Mouse (Mus musculus): ENCODE results near the gene Olfr517. TPM values are rescaled to one million over a fixed set of nuclear protein-coding genes. Genes with fewer than 3 reads are reported as not detected.

The Olfr517 gene
- total RNA-seq (2022) = not detected

- DNase-seq (ENCODE audit: low spot score) = no peak
These were observed at the start of gene Olfr517 for GRCm38 (mm10) chr7:108872279-108872678. Gene Olfr517 (minus strand): TSS chr7:108872379.

- DNase-seq (ENCODE audit: low spot score) = no peak
These were observed 31.8 kb upstream of the Olfr517 start for GRCm38 (mm10) chr7:108903969-108904368.

- no peak for DNase-seq (ENCODE audit: low spot score)
These were observed 22.1 kb upstream of the Olfr517 start, which contains the start of gene Olfr519 for GRCm38 (mm10) chr7:108894320-108894719. Gene Olfr519 (minus strand): TSS chr7:108894420.

GRCm38 (mm10) chr7:108884906-108885305 is 12.7 kb upstream of the Olfr517 start, which contains the start of gene Olfr518:
Gene Olfr518 (minus strand): TSS chr7:108885006.
- no peak for DNase-seq (ENCODE audit: low spot score)

GRCm38 (mm10) chr7:108850429-108850828 is 21.8 kb downstream of the Olfr517 start, which contains the start of gene Olfr516:
Gene Olfr516 (minus strand): TSS chr7:108850529.
- DNase-seq (ENCODE audit: low spot score) = no peak

GRCm38 (mm10) chr7:108825897-108826296 is 46.3 kb downstream of the Olfr517 start, which contains the start of gene Olfr514:
Gene Olfr514 (minus strand): TSS chr7:108825997.
- DNase-seq (ENCODE audit: low spot score) = no peak

Other genes starting within 250 kb of the Olfr517 start
- not detected for gene Olfr508, start 242.4 kb downstream of the Olfr517 start, total RNA-seq (2022)
- gene Olfr509, start 220.5 kb downstream of the Olfr517 start, total RNA-seq (2022) = not detected
- not detected for gene Olfr510, start 206.0 kb downstream of the Olfr517 start, total RNA-seq (2022)
- gene Olfr512, start 159.1 kb downstream of the Olfr517 start, total RNA-seq (2022) = not detected
- not detected for gene Olfr513, start 121.4 kb downstream of the Olfr517 start, total RNA-seq (2022)
- not detected for gene Olfr514, start 46.4 kb downstream of the Olfr517 start, total RNA-seq (2022)
- gene Olfr516, start 21.9 kb downstream of the Olfr517 start, total RNA-seq (2022) = not detected
- gene Olfr518, start 12.6 kb upstream of the Olfr517 start, total RNA-seq (2022) = not detected
- not detected for gene Olfr519, start 22.0 kb upstream of the Olfr517 start, total RNA-seq (2022)
- gene Nlrp10, start 57.8 kb upstream of the Olfr517 start, total RNA-seq (2022) = 10 to 100 TPM; 20.3 to 24.5 (median 21.4) TPM
- gene Eif3f, start 62.0 kb upstream of the Olfr517 start, total RNA-seq (2022) = 10 to 100 TPM; 81.4 to 89.7 (median 83.2) TPM
- under 1 TPM; 0.08 to 0.28 (median 0.18) TPM for gene Tub, start 78.0 kb upstream of the Olfr517 start, total RNA-seq (2022)
- 1 to 10 TPM; 2.1 to 5.0 (median 2.9) TPM for gene Ric3, start 211.0 kb upstream of the Olfr517 start, total RNA-seq (2022)